Mouse (Mus musculus) midbrain, postnatal 0 days (tissue): ENCODE results near the gene Mrps34. TPM values are rescaled to one million over a fixed set of nuclear protein-coding genes. Genes with fewer than 3 reads are reported as not detected.
A peak's percentile ranks its signal among the peaks of the same experiment; 100 is the strongest.

Source experiments
- ATAC-seq: fragments of 200-750 bp; cut with Nextera tagmentation; 2 replicates; pipeline ENCODE4 v1.8.0; 2017; ENCODE audit warnings: moderate number of reproducible peaks, mild to moderate bottlenecking, moderate TSS enrichment, moderate library complexity; ENCODE audit not compliant: low FRiP score
- DNase-seq: peaks from one replicate; pipeline ENCODE4 v3.0.0-alpha.2; 2015; ENCODE audit warnings: low spot score
- H3K27ac ChIP-seq: fragments of 300-500 bp; sonication (generic); 2 replicates; pipeline ENCODE4 v1.5.1; 2014; ENCODE audit warnings: low read depth, mild to moderate bottlenecking, low read length, mixed read lengths
- H3K27me3 ChIP-seq: fragments of 300-500 bp; sonication (generic); 2 replicates; pipeline ENCODE4 v1.6.1; 2014; ENCODE audit warnings: low read length, control low read depth, mixed read lengths; ENCODE audit not compliant: insufficient read depth
- H3K36me3 ChIP-seq: fragments of 300-500 bp; sonication (generic); 2 replicates; pipeline ENCODE4 v1.6.1; 2014; ENCODE audit warnings: low read length, control low read depth, mixed read lengths; ENCODE audit not compliant: insufficient read depth
- H3K4me1 ChIP-seq: fragments of 300-500 bp; sonication (generic); 2 replicates; pipeline ENCODE4 v1.6.1; 2014; ENCODE audit warnings: mild to moderate bottlenecking, control low read depth, antibody characterized with exemption, low read length, mixed read lengths; ENCODE audit not compliant: insufficient read depth
- H3K4me2 ChIP-seq: fragments of 300-500 bp; sonication (generic); 2 replicates; pipeline ENCODE4 v1.6.1; 2014; ENCODE audit warnings: low read depth, mild to moderate bottlenecking, low read length, mixed read lengths; ENCODE audit not compliant: poor library complexity, severe bottlenecking
- H3K4me3 ChIP-seq: fragments of 300-500 bp; sonication (generic); 2 replicates; pipeline ENCODE4 v1.5.1; 2014; ENCODE audit warnings: low read depth, mild to moderate bottlenecking, low read length, moderate library complexity
- H3K9ac ChIP-seq: fragments of 300-500 bp; sonication (generic); replicated peaks from 2 replicates; pipeline ENCODE4 v1.6.1; 2014; ENCODE audit warnings: mild to moderate bottlenecking, low read length, moderate library complexity, mixed read lengths; ENCODE audit not compliant: poor library complexity, severe bottlenecking
- H3K9me3 ChIP-seq: fragments of 300-500 bp; sonication (generic); 2 replicates; pipeline ENCODE4 v1.6.1; 2016; ENCODE audit warnings: low read length, control low read depth
- CTCF ChIP-seq: IDR thresholded peaks from 2 replicates; pipeline ENCODE4 v1.5.1; 2016; ENCODE audit warnings: antibody characterized with exemption, mild to moderate bottlenecking
- WGBS: fragments of 180-500 bp; shearing (Covaris S2); extraction: QIAGEN DNeasy Blood & Tissue Kit; methylation state at CpG from one replicate; pipeline ENCODE4 v1.1.7; 2014; 5-methylcytosine and 5-hydroxymethylcytosine counted together
- polyA plus RNA-seq: library from polyadenylated mRNA; unstranded; fragments of >200 nt; fragmentation: Nextera tagmentation; extraction: Ambion mirVana; gene quantifications from 2 replicates; pipeline ENCODE4 v1.2.1, GENCODE M21; 2015
- total RNA-seq: library from RNA; depleted of rRNA; stranded (reverse); fragments of >200 nt; gene quantifications from 2 replicates; pipeline ENCODE4 v1.2.3, GENCODE M21; 2014; rRNA removed

Gene Mrps34
- total RNA-seq: 43.8 and 46.1 TPM in 2 replicates
- 128 and 131 TPM in 2 replicates for polyA plus RNA-seq

- peak within 1 kb of the TSS; percentile 93 for H3K9ac ChIP-seq
- WGBS: under 1% methylated on average over 54 of the region's 62 CpGs
- peaks cover 50% of the 10 kb centered on the region for H3K36me3 ChIP-seq
- H3K4me2 ChIP-seq: peak within 1 kb of the TSS; percentile 98
- ATAC-seq (peak; percentile 62), DNase-seq (peak; percentile 94)
- H3K9me3 ChIP-seq: no peaks in the 10 kb centered on the region
- peak within 1 kb of the TSS; percentile 87 for H3K4me3 ChIP-seq
- no peak for TF ChIP-seq CTCF
- H3K27ac ChIP-seq: peak within 1 kb of the TSS; percentile 91
- peaks cover 14% of the 10 kb centered on the region for H3K4me1 ChIP-seq
- no peaks in the 10 kb centered on the region for H3K27me3 ChIP-seq
Measured at GRCm38 (mm10) chr17:24894995-24895547, at the start of gene Mrps34, which contains the start of gene Eme2. Gene Mrps34, plus strand, starts transcription at chr17:24895116. Gene Eme2, minus strand, starts transcription at chr17:24895087.

GRCm38 (mm10) chr17:24847386-24847785 is 47.5 kb upstream of the Mrps34 start:
- no peaks in the 10 kb centered on the region for H3K36me3 ChIP-seq
- no peak overlapping the region for H3K9ac ChIP-seq
- H3K4me1 ChIP-seq: peaks cover 6% of the 10 kb centered on the region; the same call in 1 of the 2 replicates
- H3K9me3 ChIP-seq: no peaks in the 10 kb centered on the region
- H3K27ac ChIP-seq: no peak overlapping the region
- 96% methylated on average over 1 of the region's 1 CpGs for WGBS
- no peak for ATAC-seq
- no peak overlapping the region for H3K4me3 ChIP-seq
- no peaks in the 10 kb centered on the region for H3K27me3 ChIP-seq
- H3K4me2 ChIP-seq: no peak overlapping the region
- no peak for DNase-seq
- no peak for TF ChIP-seq CTCF

GRCm38 (mm10) chr17:24848600-24849031 is 46.3 kb upstream of the Mrps34 start:
- Histone ChIP-seq H3K36me3 (peaks cover 8% of the 10 kb centered on the region; the same call in 1 of the 2 replicates), H3K4me1 (peaks cover 6% of the 10 kb centered on the region; the same call in 1 of the 2 replicates), H3K4me2 (peak overlapping the region; percentile 95), H3K27ac (no peak overlapping the region), H3K9me3 (no peaks in the 10 kb centered on the region), H3K27me3 (no peaks in the 10 kb centered on the region), H3K9ac (no peak overlapping the region), H3K4me3 (peak overlapping the region; percentile 84)
- no peak for TF ChIP-seq CTCF
- no peak for DNase-seq
- ATAC-seq: no peak

DNA sequence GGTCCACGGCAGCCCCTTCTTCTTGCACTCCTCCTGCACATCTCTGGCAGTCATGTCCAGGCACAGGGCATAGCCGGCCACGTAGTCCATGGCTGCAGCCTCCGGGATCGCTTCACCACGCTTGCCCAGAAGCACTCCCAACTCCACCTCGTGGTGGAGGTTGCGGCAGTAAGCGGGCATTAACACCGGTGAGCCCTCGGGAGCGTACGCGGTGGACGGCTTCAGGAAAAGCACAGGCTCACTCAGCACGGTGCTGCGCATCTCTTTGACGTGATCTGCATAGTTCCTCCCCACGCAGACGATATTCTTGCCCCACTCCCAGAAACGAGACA is 45.2 kb upstream of the Mrps34 start:
- WGBS: 0% methylated on average over 21 of the region's 21 CpGs
- H3K27ac ChIP-seq: peak overlapping the region; percentile 93
- peak overlapping the region; percentile 84 for H3K4me3 ChIP-seq
- peak; percentile 67 for TF ChIP-seq CTCF
- peak overlapping the region; percentile 80 for H3K9ac ChIP-seq
- peaks cover 8% of the 10 kb centered on the region; the same call in 1 of the 2 replicates for H3K36me3 ChIP-seq
- H3K4me1 ChIP-seq: peaks cover 6% of the 10 kb centered on the region; the same call in 1 of the 2 replicates
- no peaks in the 10 kb centered on the region for H3K27me3 ChIP-seq
- DNase-seq (no peak), ATAC-seq (no peak)
- H3K9me3 ChIP-seq: no peaks in the 10 kb centered on the region
- H3K4me2 ChIP-seq: peak overlapping the region; percentile 95

GRCm38 (mm10) chr17:24850065-24850772 is 44.7 kb upstream of the Mrps34 start, which contains the start of gene Fahd1:
Gene Fahd1, minus strand, starts transcription at chr17:24850364.
- H3K36me3 ChIP-seq: peaks cover 8% of the 10 kb centered on the region; the same call in 1 of the 2 replicates
- peak within 1 kb of the TSS; percentile 84 for H3K4me3 ChIP-seq
- peaks cover 6% of the 10 kb centered on the region; the same call in 1 of the 2 replicates for H3K4me1 ChIP-seq
- TF ChIP-seq CTCF: peak; percentile 20; the same call in 1 of the 2 replicates
- ATAC-seq (peak; percentile 100), DNase-seq (peak; percentile 99)
- H3K27me3 ChIP-seq: no peaks in the 10 kb centered on the region
- WGBS: under 1% methylated on average over 58 of the region's 58 CpGs
- H3K27ac ChIP-seq: peak within 1 kb of the TSS; percentile 93
- no peaks in the 10 kb centered on the region for H3K9me3 ChIP-seq
- peak within 1 kb of the TSS; percentile 95 for H3K4me2 ChIP-seq
- H3K9ac ChIP-seq: peak within 1 kb of the TSS; percentile 80

DNA sequence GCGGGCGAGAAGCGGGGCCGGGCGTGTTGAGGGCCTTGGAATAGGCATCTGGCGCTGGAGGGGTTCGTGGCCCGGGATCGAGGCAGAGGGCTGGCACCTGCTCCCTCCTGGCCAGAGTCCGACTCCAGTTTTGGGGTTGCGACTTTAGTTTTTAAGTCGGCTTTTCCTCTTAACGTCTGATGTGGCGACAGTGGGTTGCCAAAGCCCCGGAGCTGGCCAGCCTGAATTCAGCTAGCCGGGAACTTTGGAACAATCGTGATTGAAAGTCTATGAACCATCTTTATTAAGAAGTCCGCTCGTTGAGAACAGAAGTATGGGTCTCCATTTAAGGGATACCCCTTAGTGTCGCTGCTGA is 44.2 kb upstream of the Mrps34 start:
- Histone ChIP-seq H3K9ac (peak overlapping the region; percentile 74), H3K4me1 (peaks cover 6% of the 10 kb centered on the region; the same call in 1 of the 2 replicates), H3K36me3 (peaks cover 13% of the 10 kb centered on the region; the same call in 1 of the 2 replicates), H3K4me2 (peak overlapping the region; percentile 83), H3K4me3 (peak overlapping the region; percentile 84), H3K27me3 (no peaks in the 10 kb centered on the region), H3K9me3 (no peaks in the 10 kb centered on the region), H3K27ac (peak overlapping the region; percentile 93)
- DNase-seq: no peak
- no peak for ATAC-seq
- 0% methylated on average over 20 of the region's 20 CpGs for WGBS
- TF ChIP-seq CTCF: no peak
